Mouse (Mus musculus) thymus, adult 2 months (tissue): Measurements from ENCODE around the gene Ccdc9. TPM values are rescaled to one million over a fixed set of nuclear protein-coding genes. Genes with fewer than 3 reads are reported as not detected.

Source experiments
- DNase-seq: peaks from one replicate; pipeline ENCODE4 v3.0.0; 2021
- H3K27ac ChIP-seq: fragments of 200-500 bp; 2 replicates; pipeline ENCODE4 v1.5.1; 2012; ENCODE audit warnings: low read length, control low read depth; ENCODE audit not compliant: control insufficient read depth, insufficient read depth
- H3K27me3 ChIP-seq: fragments of 200-500 bp; 2 replicates; pipeline ENCODE4 v1.6.1; 2012; ENCODE audit warnings: mild to moderate bottlenecking, low read length, moderate library complexity, mixed read lengths; ENCODE audit not compliant: control insufficient read depth, insufficient read depth
- H3K36me3 ChIP-seq: fragments of 200-500 bp; 2 replicates; pipeline ENCODE4 v1.6.1; 2012; ENCODE audit warnings: mild to moderate bottlenecking, low read length, moderate library complexity; ENCODE audit not compliant: control insufficient read depth, insufficient read depth
- H3K4me1 ChIP-seq: fragments of 200-500 bp; replicated peaks from 2 replicates; pipeline ENCODE4 v1.6.1; 2012; ENCODE audit warnings: low read length; ENCODE audit not compliant: control insufficient read depth, insufficient read depth
- H3K4me3 ChIP-seq: fragments of 200-500 bp; 2 replicates; pipeline ENCODE4 v1.5.1; 2012; ENCODE audit warnings: mild to moderate bottlenecking, low read length, control low read depth, moderate library complexity; ENCODE audit not compliant: control insufficient read depth, insufficient read depth
- CTCF ChIP-seq: fragments of 200-500 bp; IDR thresholded peaks from 2 replicates; pipeline ENCODE4 v1.5.1; 2012; ENCODE audit warnings: mild to moderate bottlenecking, control low read depth, low read length, moderate library complexity, borderline replicate concordance; ENCODE audit not compliant: control insufficient read depth, poor library complexity, insufficient read depth; ENCODE audit errors: extremely low read depth
- POLR2A ChIP-seq: fragments of 200-500 bp; IDR thresholded peaks from 2 replicates; pipeline ENCODE4 v1.6.1; 2012; ENCODE audit warnings: mild to moderate bottlenecking, low read length, control low read depth, moderate library complexity; ENCODE audit not compliant: control insufficient read depth, poor library complexity, insufficient read depth; ENCODE audit errors: extremely low read depth
- WGBS: fragments of 180-500 bp; shearing (Covaris S2); methylation state at CpG from one replicate; pipeline ENCODE4 v1.1.7; 2018; 5-methylcytosine and 5-hydroxymethylcytosine counted together
- polyA plus RNA-seq: library from polyadenylated mRNA; depleted of rRNA; stranded (reverse); fragments of >200 nt; gene quantifications from 2 replicates; pipeline ENCODE4 v1.2.3, GENCODE M21; 2012

The Ccdc9 gene
- polyA plus RNA-seq, 1 experiment = 43.0 TPM

DNA sequence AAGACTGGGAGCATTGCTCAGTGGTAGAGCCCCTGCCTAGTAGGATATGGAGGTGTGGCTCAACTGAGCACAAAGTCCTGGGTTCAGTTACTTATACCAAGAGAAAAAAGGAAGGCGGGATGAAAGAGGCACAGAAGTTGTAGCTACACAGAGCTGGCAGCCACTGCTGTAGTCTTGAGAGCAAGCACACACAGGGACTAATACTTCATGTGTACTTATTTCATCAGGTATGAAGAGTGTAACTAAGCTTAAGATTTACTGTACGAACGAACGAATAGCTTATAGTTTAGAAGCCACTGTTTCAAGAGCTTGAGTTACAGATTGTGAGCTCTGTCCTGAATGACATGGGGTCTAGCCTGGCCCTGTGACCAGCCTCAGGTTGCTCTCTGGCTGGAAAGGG is 32.6 kb upstream of the Ccdc9 start:
- no peak for DNase-seq

DNA sequence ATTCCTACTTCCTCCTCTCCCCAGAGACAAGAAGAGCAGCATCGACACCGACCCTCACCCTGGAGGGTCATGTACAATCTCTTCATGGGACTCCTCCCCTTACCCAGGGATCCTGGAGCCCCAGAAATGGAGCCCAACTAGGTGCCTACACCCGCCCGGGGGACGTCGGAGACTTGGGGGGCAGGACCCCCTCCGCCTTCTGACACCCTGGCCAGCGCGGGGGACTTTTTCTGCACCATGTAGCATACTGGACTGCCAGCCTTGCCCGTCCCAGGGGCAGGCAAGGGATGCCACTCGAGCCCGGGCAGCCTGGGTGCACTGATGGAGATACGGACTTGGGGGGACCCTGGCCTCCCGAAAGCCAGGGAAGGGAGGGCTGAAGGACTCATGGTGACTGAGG is 30.5 kb upstream of the Ccdc9 start:
- no peak for DNase-seq
- no peak overlapping the region for H3K27ac ChIP-seq
- H3K4me1 ChIP-seq = peaks cover 22% of the 10 kb centered on the region
- peaks cover 6% of the 10 kb centered on the region; the same call in 1 of the 2 replicates for H3K36me3 ChIP-seq
- TF ChIP-seq CTCF (no peak), POLR2A (no peak)
- peaks cover 4% of the 10 kb centered on the region; the same call in 1 of the 2 replicates for H3K27me3 ChIP-seq
- no peak overlapping the region for H3K4me3 ChIP-seq
- 93% methylated on average over 14 of the region's 14 CpGs for WGBS

More for the DNA sequence above, 32.6 kb upstream of the Ccdc9 start:
- Histone ChIP-seq H3K27me3 (no peaks in the 10 kb centered on the region), H3K4me3 (no peak overlapping the region), H3K36me3 (peaks cover 6% of the 10 kb centered on the region; the same call in 1 of the 2 replicates), H3K4me1 (peaks cover 3% of the 10 kb centered on the region), H3K27ac (no peak overlapping the region)
- no peak for TF ChIP-seq POLR2A
- no peak for TF ChIP-seq CTCF
- WGBS = 96% methylated on average over 4 of the region's 4 CpGs

- WGBS = 75% methylated on average over 4 of the region's 4 CpGs
- Histone ChIP-seq H3K27me3 (peaks cover 10% of the 10 kb centered on the region; the same call in 1 of the 2 replicates), H3K36me3 (peaks cover 6% of the 10 kb centered on the region; the same call in 1 of the 2 replicates), H3K4me3 (no peak overlapping the region), H3K27ac (no peak overlapping the region), H3K4me1 (peaks cover 40% of the 10 kb centered on the region)
- TF ChIP-seq CTCF (no peak), POLR2A (no peak)
- DNase-seq = no peak
Measured at GRCm38 (mm10) chr7:16315222-16315759, 28.7 kb upstream of the Ccdc9 start.

GRCm38 (mm10) chr7:16314221-16314775 is 27.7 kb upstream of the Ccdc9 start:
- H3K4me3 ChIP-seq = no peak overlapping the region
- H3K36me3 ChIP-seq = peaks cover 6% of the 10 kb centered on the region; the same call in 1 of the 2 replicates
- WGBS = 37% methylated on average over 13 of the region's 13 CpGs
- H3K27ac ChIP-seq = no peak overlapping the region
- H3K27me3 ChIP-seq = peaks cover 10% of the 10 kb centered on the region; the same call in 1 of the 2 replicates
- peaks cover 44% of the 10 kb centered on the region for H3K4me1 ChIP-seq
- TF ChIP-seq CTCF = no peak; the same call in 1 of the 2 replicates
- TF ChIP-seq POLR2A = no peak
- no peak for DNase-seq

- Histone ChIP-seq H3K27ac (no peak overlapping the region), H3K27me3 (peaks cover 10% of the 10 kb centered on the region; the same call in 1 of the 2 replicates), H3K36me3 (peaks cover 6% of the 10 kb centered on the region; the same call in 1 of the 2 replicates), H3K4me1 (peaks cover 50% of the 10 kb centered on the region), H3K4me3 (peak overlapping the region; percentile 39)
- TF ChIP-seq POLR2A (0 out of 2 replicates have a peak, but pooled peaks have one; percentile 7), CTCF (0 out of 2 replicates have a peak, but pooled peaks have one; percentile 62)
- peak; percentile 52 for DNase-seq
- under 1% methylated on average over 66 of the region's 66 CpGs for WGBS
Measured at GRCm38 (mm10) chr7:16313481-16314220, 27.1 kb upstream of the Ccdc9 start.

- peak overlapping the region; percentile 5; the same call in 1 of the 2 replicates for H3K27ac ChIP-seq
- peak; percentile 46 for DNase-seq
- no peak for TF ChIP-seq POLR2A
- no peak for TF ChIP-seq CTCF
- peak overlapping the region; percentile 74; the same call in 1 of the 2 replicates for H3K4me3 ChIP-seq
- WGBS = 5% methylated on average over 12 of the region's 12 CpGs
- peaks cover 54% of the 10 kb centered on the region for H3K4me1 ChIP-seq
- peaks cover 5% of the 10 kb centered on the region; the same call in 1 of the 2 replicates for H3K36me3 ChIP-seq
- peaks cover 10% of the 10 kb centered on the region; the same call in 1 of the 2 replicates for H3K27me3 ChIP-seq
Measured at GRCm38 (mm10) chr7:16312672-16313311, 26.2 kb upstream of the Ccdc9 start.
